Mouse (Mus musculus) cerebellum, adult 2 months (tissue): ENCODE measurements at regions not wholly inside any gene's neighbourhood (a gene's known extent, or its start where the extent isn't known, plus 50 kb on each side); places are given as distances from the start of the nearest gene placed in this dataset.

Experiments used
- CTCF ChIP-seq: fragments of 200-500 bp; IDR thresholded peaks from 2 replicates; pipeline ENCODE4 v1.5.1; 2011; ENCODE audit warnings: low read depth, mild to moderate bottlenecking, control low read depth, low read length, moderate library complexity, borderline replicate concordance; ENCODE audit not compliant: insufficient read depth
- POLR2A ChIP-seq: fragments of 200-500 bp; IDR thresholded peaks from 2 replicates; pipeline ENCODE4 v1.6.1; 2011; ENCODE audit warnings: low read length, control low read depth, borderline replicate concordance; ENCODE audit not compliant: insufficient read depth

DNA sequence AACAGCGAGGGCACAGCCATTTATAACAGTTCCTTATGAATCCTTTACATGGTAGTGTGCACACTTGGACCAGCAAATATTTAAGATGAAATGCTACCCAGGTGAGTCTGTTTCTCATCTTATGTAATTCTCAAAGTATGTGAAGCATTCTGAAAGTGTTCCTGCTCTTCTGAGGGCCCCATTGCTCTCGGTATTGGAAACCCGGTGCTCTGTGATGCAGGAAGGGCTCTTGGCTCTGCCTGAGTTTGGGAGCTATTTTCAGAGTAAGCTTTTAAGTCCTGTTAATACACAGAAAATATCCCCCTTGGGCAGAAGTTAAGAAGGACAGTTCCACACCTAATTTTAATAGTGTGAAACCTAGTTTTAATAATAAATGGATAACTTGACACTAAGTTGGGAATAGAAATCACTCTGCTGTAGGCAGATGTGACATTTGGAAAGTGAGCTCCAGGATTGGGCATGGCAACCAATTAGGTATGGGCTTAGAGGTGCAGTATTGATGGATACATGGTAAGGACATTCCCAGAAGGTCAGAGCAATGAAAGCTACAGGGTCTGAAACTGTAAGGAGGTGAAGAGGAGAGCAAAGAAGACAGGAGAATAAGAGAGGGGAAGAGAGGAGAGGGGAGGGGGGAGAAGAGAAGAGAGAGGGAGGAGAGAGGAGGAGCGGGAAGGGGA, 145.8 kb upstream of the Slc25a13 start:
- TF ChIP-seq CTCF (no peak), POLR2A (no peak)
